Mouse (Mus musculus): ENCODE measurements around the gene Ubr2.

Gene Ubr2

GRCm38 (mm10) chr17:47003305-47003704 is 7.1 kb downstream of the Ubr2 start:
- no peak for DNase-seq (ENCODE audit: low spot score in 2 of 2)

GRCm38 (mm10) chr17:47002401-47002800 is 8.0 kb downstream of the Ubr2 start:
- no peak for DNase-seq (ENCODE audit: low spot score in 2 of 2)

DNA sequence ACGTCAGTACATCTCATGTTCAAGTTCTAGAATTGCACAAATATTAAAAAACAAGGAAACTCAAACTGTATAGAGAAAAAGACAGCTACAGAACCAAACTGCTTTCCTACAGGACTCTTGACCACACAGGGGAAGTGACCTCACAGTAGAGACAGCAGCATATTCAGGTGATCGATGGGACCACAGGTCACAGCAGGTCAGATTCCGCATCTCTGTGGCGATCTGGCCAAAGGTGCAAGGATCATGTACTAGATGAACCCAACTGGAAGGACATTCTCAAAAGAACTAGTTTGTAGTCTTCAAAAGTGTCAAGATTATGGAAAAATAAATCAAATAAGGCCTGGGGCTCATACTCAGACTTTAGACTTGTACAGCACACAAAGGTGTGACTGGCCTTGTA is 11.5 kb downstream of the Ubr2 start:
- DNase-seq (ENCODE audit: low spot score in 2 of 2) = no peak

DNA sequence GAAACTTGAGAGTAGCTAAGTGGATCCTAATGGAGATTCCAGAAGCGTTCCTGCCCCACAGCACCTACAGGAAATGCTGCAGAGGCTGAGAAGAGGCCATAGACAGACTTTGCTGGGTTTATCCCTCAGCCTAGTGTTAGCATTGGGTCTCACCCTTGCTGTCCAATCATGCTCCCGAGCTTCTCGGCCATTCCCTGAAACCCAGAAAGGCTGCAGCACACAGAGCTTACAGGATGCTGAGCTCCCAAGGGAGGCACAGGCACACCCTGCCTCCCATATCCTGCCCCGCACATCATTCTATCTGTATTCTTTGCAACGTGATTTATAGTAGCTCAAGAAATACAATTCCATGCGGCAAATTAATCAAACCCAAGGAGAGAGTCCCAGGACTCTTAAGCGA is 13.9 kb downstream of the Ubr2 start:
- no peak for DNase-seq (ENCODE audit: low spot score in 2 of 2)

DNA sequence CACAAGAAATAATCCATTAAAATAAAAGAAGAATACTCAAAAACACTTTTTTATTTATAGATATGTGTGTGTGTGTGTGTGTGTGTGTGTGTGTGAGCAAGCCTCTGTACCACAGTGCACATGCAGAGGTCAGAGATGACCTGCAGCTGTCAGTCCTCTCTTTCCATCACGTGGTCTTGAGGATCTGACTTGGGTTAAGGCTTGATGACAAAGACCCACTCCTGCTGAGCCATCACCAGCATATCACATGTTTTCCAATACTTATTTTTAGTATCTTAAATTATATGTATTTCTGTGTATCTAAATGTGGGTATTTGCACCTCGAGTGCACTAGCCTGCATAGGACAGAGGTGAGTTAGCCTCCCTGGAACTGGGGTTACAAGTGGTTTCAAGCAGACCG is 14.7 kb downstream of the Ubr2 start:
- no peak for DNase-seq (ENCODE audit: low spot score in 2 of 2)

DNA sequence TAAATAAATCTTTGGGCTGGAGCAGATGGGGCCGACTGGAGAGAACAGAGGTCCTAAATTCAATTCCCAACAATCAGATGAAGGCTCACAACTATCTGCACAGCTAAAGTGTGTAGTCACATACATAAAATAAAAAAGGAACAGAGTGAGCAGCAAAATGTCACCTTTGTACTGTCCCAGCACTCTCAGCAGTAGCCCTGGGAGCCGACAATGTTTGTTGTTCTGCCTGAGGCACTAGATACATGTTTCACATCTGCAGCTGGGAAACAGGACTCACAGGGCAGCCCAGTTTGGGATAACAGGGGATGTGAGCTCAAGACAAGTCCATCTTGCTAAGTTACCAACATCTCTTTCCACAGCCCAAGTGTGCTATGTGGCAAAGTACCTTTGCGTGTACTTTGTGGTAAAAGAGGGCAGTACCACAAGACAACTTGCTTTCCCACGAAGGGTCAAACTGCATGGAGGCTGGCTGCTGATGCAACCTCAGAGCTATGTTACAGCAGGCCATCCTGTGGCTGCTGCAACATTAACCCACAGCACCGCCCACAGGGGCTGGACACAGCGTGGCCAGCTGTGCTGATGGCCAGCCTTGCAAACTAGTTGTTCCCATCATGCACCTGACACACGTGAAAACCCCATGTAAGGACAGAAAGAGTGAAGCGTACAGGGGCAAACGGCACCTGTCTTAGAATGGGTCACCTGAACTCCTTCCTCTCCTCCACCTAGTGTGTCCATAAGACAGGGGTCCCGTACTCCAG is 15.5 kb downstream of the Ubr2 start:
- DNase-seq (ENCODE audit: low spot score in 2 of 2) = no peak

DNA sequence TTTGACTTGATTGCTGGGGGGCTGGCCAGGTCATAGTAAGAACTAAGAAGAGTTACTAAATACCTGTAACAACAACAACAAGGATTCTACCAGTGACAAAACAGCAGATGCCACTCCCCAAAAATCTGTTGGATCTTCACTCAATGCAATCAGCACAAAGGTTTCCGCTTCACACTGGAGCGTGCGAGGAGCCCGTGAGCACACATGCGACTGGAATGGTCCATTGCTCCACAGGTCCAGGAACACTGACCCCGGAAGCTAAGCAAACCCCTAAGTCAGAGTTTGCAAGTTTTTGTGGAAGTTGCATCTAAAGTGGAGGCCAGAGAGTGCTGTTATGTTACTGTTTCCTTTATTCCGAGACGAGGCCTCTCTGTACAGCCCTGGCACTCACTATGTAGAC is 16.7 kb downstream of the Ubr2 start:
- no peak for DNase-seq (ENCODE audit: low spot score in 2 of 2)

DNA sequence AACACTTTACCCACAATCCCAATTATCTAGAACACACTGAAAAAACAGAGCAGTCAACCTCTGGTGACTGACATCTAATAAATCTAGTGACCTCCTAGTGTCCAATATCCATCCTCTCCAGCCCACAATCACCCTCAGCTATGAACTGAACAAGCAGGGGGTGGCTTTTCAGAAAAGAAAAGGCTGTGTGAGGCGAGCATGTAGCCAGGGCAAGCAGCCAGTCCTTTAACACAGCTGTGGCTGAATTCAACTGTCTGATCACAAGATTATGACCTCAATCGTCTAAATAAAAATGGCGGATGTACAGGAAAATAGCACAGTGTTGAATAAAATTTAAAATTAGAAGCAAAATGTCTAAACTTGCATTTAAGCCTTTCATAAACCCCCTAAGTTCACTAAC is 22.7 kb downstream of the Ubr2 start:
- no peak for DNase-seq (ENCODE audit: low spot score in 2 of 2)

DNA sequence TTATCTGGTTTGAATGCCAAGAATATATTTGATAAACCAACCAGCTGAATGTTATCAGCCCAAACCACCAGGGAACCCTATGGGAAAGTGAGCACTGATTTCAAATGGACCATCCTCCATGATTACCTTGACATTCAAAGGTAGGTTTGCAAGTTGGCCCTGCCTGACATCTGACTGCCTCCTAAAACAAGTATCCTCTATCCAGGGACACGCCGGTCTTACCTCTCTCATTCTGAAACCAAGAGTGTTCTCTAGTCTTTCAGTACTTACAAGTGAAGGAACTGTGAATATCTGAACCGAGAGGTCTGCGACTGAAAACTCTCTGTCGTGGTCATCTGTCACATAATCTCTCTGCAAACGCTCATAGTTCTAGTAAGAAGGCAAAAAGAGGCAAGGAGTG is 30.3 kb downstream of the Ubr2 start:
- DNase-seq (ENCODE audit: low spot score in 2 of 2) = no peak

GRCm38 (mm10) chr17:46975183-46975582 is 35.2 kb downstream of the Ubr2 start:
- peak; percentile 41 to 48 for DNase-seq (ENCODE audit: low spot score in 2 of 2)

DNA sequence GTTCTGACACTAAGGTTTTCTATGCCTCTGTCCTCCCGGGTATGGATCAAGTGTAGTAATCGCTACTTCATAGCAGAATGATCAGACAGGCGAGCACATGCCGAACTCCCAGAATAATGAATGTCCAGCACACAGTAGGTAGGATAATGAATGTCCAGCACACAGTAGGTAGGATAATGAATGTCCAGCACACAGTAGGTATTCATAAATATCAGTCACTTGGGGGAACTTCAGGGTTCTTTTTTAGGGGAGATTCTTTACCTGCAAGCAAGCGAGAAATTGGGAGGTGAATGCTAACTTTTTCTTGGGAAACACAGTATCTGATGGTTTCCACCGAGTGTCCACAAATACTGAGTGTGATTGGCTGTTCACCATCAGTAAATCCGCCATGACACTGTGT is 37.8 kb downstream of the Ubr2 start:
- DNase-seq (ENCODE audit: low spot score in 2 of 2) = no peak

DNA sequence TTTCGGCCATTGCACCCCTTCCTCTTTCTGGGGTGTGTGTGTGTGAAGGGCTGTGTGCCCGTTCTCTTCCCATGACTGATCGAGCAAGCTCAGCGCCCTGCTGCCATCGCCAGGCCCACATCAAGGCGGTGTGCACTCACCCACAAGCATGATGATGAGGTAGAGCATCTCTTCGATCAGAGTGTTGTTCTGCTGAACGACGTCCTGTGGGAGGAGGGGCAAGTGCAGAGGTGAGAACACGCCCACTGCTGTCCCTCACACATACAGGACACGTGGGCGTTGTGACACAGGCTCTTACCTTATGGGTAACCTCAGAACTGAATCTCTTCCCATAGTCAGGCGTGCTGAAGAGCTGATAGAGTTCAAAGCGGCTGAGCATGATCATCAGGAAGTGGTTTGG is 43.5 kb downstream of the Ubr2 start:
- DNase-seq (ENCODE audit: low spot score in 2 of 2) = no peak

GRCm38 (mm10) chr17:46963186-46963585 is 47.2 kb downstream of the Ubr2 start:
- no peak for DNase-seq (ENCODE audit: low spot score in 2 of 2)

DNA sequence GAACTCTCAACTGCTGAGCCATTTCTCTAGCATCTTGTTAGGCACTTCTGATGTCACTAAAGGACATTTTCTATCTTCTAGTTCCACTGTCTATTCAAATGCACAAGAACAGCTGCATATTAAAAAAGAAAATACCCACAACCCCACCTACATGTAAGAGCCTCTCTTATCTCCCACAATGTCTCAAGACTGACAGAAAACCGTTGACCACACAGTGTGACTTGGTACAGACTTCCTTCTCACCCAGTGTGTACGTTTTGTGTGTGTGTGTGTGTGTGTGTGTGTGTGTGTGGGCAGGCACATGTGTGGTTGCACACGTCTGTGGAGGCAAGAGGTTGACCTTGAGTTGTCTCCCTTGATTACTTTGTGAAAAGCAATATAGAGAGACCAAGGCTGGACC is 48.2 kb downstream of the Ubr2 start:
- DNase-seq (ENCODE audit: low spot score in 2 of 2) = no peak

- no peak for DNase-seq (ENCODE audit: low spot score in 2 of 2)
Observed at GRCm38 (mm10) chr17:46960216-46960615, 50.1 kb downstream of the Ubr2 start.

- no peak for DNase-seq (ENCODE audit: low spot score in 2 of 2)
Observed at GRCm38 (mm10) chr17:46958045-46958444, 52.3 kb downstream of the Ubr2 start.

DNA sequence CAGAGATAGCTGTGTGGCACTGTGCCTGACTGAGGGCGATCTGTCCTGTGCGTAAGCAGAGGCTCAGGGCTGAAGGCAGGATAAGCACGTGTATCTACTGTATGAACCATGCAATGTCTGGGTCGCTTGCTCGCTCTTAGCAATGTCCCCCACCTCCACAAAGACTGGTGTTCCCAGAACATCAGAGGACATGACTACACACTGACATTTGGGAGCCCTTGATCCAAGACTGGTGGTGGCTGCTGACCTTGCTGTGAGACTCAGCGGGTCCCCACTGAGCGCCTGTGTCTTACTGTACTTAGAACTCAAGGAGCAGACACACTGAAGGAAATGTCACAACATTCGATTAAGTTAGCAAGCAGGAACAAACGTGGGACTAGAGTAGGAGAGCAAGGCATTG is 64.1 kb downstream of the Ubr2 start:
- DNase-seq (ENCODE audit: low spot score in 2 of 2) = no peak

GRCm38 (mm10) chr17:46942421-46942820 is 67.9 kb downstream of the Ubr2 start:
- DNase-seq (ENCODE audit: low spot score in 2 of 2) = no peak

- no peak for DNase-seq (ENCODE audit: low spot score in 2 of 2)
Observed at GRCm38 (mm10) chr17:46940461-46940860, 69.9 kb downstream of the Ubr2 start.

DNA sequence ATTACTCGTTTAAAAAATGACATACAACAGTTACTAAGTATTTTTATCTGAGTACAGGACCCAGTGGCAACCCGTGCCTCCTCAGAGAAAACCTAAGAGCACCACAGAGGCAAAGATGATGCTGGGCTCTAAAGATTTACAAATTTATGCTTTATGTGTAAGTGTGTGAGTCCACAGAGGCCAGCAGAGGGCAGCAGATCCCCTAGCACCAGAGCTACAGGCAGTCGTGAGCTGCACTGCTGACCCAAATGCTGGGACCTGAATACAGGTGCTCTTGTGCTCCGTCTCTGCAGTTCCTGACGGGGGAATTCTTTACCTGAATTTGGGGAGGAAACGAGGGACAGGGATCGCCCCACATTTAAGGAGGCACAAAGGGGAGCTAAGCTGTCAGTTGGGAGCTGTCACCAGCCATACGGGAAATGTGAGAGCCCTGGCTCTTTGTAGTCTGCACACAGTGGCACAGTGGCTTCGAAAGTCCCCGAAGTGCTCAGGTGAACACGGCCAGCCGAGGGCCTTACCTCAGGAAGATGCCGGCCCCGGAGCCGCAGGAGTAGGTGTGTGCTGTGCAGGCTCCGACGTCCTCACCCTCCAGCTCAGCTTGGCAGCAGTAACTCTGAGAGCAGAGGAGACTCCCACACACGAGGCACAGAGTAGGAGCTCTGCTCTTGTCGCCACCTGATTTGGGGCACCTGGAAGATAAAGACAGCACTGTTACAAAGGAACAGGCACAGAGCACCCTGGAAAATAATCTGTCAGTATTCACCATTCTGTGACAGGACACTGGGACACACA is 76.6 kb downstream of the Ubr2 start:
- peak; percentile 58 to 72 for DNase-seq (ENCODE audit: low spot score in 2 of 2)

DNA sequence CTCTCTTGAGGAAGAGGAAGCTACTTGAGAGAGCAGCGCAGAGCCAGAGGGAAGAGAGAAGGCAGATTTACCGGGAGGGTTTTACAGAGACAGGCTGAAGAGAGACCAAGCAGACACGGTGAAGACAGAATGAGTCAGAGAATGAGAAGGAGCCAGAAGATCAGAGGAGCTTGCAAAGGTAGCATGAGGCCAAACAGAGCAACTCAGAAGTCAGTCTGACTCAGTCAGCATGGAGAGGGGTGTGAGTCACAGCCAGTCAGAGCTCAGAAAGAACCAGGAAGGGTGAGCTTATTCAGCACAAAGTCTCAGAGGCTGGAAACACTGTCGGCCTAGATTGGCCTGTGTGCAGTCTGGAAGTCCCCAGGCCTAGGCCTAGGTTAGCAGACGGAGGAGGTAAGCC is 77.4 kb downstream of the Ubr2 start:
- no peak for DNase-seq (ENCODE audit: low spot score in 2 of 2)

GRCm38 (mm10) chr17:46929897-46930296 is 80.5 kb downstream of the Ubr2 start:
- DNase-seq (ENCODE audit: low spot score in 2 of 2) = no peak

DNA sequence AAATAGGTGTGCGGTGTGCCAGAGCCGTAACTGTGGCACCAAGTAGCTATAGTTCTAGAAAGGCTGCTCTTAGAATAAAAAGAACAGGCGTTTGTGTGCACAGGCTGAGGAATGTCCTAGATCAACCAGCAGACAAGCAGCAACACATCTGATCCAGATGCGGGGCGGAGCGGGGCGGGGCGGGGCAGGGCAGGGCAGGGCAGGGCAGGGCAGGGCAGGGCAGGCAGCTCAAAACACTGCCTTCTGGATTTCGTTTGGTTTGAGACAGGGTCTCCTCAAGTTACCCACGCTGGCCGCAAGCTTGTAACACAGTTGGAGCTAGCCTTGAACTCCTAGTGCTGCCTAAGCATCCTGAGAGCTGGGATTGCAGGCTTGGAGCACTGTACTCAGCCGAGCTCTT is 81.1 kb downstream of the Ubr2 start:
- no peak for DNase-seq (ENCODE audit: low spot score in 2 of 2)
